Mouse (Mus musculus): ENCODE results near the gene Dnah6. TPM values are rescaled to one million over a fixed set of nuclear protein-coding genes. Genes with fewer than 3 reads are reported as not detected.

Dnah6 gene
- polyA plus RNA-seq (2014; fragmentation: Nextera tagmentation; extraction: Ambion mirVana) = 0.08 TPM in 1 of 2 replicates, not detected in the other

DNA sequence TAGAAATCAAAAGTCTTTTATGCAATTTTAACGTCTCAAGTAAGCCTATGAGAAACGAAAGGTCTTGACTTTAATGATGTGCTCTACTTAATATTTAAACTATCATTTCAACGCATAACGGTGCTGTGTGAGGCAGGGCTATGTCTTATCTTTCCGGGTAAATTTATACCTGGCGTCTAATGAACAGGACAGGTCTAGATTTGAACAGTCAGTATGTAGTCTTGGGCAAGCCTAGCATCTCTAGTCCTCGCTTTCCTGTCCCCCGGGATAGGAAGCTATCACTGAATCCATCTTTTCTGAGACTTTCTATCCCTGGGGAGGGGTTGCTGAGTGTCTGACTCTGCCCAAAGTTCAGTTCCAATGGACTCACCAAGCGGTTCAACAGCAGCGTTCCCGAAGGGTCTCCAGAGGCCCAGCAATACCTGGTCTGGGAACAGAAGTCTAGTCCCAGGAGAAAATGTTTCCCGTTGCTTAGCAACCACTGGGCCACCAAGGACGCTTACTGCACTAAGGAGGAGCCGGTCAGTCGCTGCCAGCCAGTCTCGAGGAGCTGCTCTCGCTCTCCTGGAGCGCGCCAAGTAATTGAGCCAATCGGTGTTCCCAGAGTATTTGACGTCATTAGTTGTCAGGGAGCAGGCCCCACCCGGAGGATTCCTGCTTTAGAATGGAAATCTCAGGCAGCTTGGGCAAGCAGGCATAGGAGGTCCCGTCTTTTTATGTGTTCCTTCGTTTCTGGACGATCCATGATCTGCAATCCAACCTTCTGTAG is at the start of gene Dnah6:
Gene Dnah6 (minus strand): TSS at position 463 of the 769 bp plus-strand sequence.
- Histone ChIP-seq H3K9ac (ENCODE audit: low read length) (0 out of 2 replicates have a peak within 1 kb of the TSS, but pooled peaks have one; percentile 23), H3K4me1 (ENCODE audit: control insufficient read depth, insufficient read depth, low read length) (no peaks in the 10 kb centered on the region), H3K9me3 (ENCODE audit: control insufficient read depth, low read length) (no peaks in the 10 kb centered on the region), H3K27ac (ENCODE audit: low read depth, low read length) (no peak within 1 kb of the TSS), H3K4me2 (ENCODE audit: low read depth) (peak within 1 kb of the TSS; percentile 54), H3K27me3 (ENCODE audit: control insufficient read depth, insufficient read depth, low read length) (no peaks in the 10 kb centered on the region), H3K36me3 (ENCODE audit: control insufficient read depth, insufficient read depth, low read length) (no peaks in the 10 kb centered on the region), H3K4me3 (ENCODE audit: low read depth, low read length) (peak within 1 kb of the TSS; percentile 22; the same call in 1 of the 2 replicates)
- 36% methylated on average over 25 of the region's 25 CpGs for WGBS
- DNase-seq (ENCODE audit: low spot score) (peak; percentile 87), ATAC-seq (ENCODE audit: insufficient read depth, low FRiP score, low TSS enrichment) (peak; percentile 100)

GRCm38 (mm10) chr6:73269374-73269773 is 47.9 kb upstream of the Dnah6 start:
- no peak overlapping the region for H3K4me3 ChIP-seq (ENCODE audit: low read depth, low read length)
- ATAC-seq (ENCODE audit: insufficient read depth, low FRiP score, low TSS enrichment) (no peak), DNase-seq (ENCODE audit: low spot score) (no peak)
- 94% methylated on average over 3 of the region's 3 CpGs for WGBS
- peaks cover 19% of the 10 kb centered on the region for H3K36me3 ChIP-seq (ENCODE audit: control insufficient read depth, insufficient read depth, low read length)
- H3K27me3 ChIP-seq (ENCODE audit: control insufficient read depth, insufficient read depth, low read length) = no peaks in the 10 kb centered on the region
- no peaks in the 10 kb centered on the region for H3K9me3 ChIP-seq (ENCODE audit: control insufficient read depth, low read length)
- no peak overlapping the region for H3K4me2 ChIP-seq (ENCODE audit: low read depth)
- H3K4me1 ChIP-seq (ENCODE audit: control insufficient read depth, insufficient read depth, low read length) = no peaks in the 10 kb centered on the region
- H3K9ac ChIP-seq (ENCODE audit: low read length) = no peak overlapping the region
- H3K27ac ChIP-seq (ENCODE audit: low read depth, low read length) = no peak overlapping the region

- H3K9ac ChIP-seq (ENCODE audit: low read length) = no peak overlapping the region
- H3K9me3 ChIP-seq (ENCODE audit: control insufficient read depth, low read length) = no peaks in the 10 kb centered on the region
- H3K4me3 ChIP-seq (ENCODE audit: low read depth, low read length) = no peak overlapping the region
- DNase-seq (ENCODE audit: low spot score) = no peak
- no peak overlapping the region for H3K27ac ChIP-seq (ENCODE audit: low read depth, low read length)
- H3K36me3 ChIP-seq (ENCODE audit: control insufficient read depth, insufficient read depth, low read length) = peaks cover 16% of the 10 kb centered on the region
- WGBS = 90% methylated on average over 8 of the region's 8 CpGs
- no peaks in the 10 kb centered on the region for H3K27me3 ChIP-seq (ENCODE audit: control insufficient read depth, insufficient read depth, low read length)
- ATAC-seq (ENCODE audit: insufficient read depth, low FRiP score, low TSS enrichment) = no peak
- H3K4me1 ChIP-seq (ENCODE audit: control insufficient read depth, insufficient read depth, low read length) = no peaks in the 10 kb centered on the region
- no peak overlapping the region for H3K4me2 ChIP-seq (ENCODE audit: low read depth)
These were observed 46.4 kb upstream of the Dnah6 start for GRCm38 (mm10) chr6:73267738-73268311.

DNA sequence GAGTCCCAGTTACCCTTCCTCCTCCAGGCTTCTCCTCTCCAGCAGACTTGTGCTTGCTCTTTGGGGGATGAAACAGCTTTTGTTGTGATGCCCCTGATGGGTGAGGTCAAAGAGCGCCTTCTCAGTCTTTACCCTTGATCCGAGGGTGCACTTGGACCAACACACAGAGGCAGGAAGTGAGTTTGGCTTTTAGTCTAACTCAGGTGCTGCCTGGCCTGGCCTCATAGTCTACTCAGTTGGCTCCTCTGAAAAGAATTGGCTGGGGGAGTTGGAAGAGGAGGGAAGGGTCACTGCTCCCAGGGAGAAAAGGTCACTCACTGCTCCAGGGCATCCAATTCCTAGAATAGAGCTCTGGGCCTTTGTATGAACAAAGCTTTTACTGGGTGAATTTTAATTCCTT is 43.4 kb upstream of the Dnah6 start:
- Histone ChIP-seq H3K4me3 (ENCODE audit: low read depth, low read length) (no peak overlapping the region), H3K4me1 (ENCODE audit: control insufficient read depth, insufficient read depth, low read length) (no peaks in the 10 kb centered on the region), H3K9ac (ENCODE audit: low read length) (no peak overlapping the region), H3K4me2 (ENCODE audit: low read depth) (no peak overlapping the region), H3K36me3 (ENCODE audit: control insufficient read depth, insufficient read depth, low read length) (peaks cover 4% of the 10 kb centered on the region), H3K27ac (ENCODE audit: low read depth, low read length) (no peak overlapping the region), H3K27me3 (ENCODE audit: control insufficient read depth, insufficient read depth, low read length) (no peaks in the 10 kb centered on the region), H3K9me3 (ENCODE audit: control insufficient read depth, low read length) (no peaks in the 10 kb centered on the region)
- 76% methylated on average over 2 of the region's 2 CpGs for WGBS
- no peak for ATAC-seq (ENCODE audit: insufficient read depth, low FRiP score, low TSS enrichment)
- no peak for DNase-seq (ENCODE audit: low spot score)

DNA sequence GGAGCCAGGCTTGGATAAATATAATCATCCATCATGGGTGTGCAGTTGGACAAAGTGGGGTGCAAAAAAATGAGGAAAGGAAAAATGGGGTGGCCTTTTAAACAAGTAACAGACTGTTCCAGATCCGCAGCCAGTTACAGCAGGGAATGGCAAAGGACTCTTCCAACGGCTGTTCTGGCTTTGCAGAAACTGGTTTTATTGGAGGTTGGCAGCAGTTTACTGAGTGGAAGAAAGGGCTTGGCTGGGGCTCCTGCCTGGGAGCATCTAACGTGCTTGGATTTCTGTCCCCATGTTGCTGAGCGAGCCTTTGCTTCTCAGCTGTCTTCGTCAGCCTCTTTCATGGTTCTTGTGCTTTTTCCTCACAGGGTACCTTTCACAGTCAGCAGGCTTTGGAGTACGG is 38.7 kb upstream of the Dnah6 start:
- Histone ChIP-seq H3K9ac (ENCODE audit: low read length) (no peak overlapping the region), H3K27ac (ENCODE audit: low read depth, low read length) (no peak overlapping the region), H3K36me3 (ENCODE audit: control insufficient read depth, insufficient read depth, low read length) (no peaks in the 10 kb centered on the region; the same call in 1 of the 2 replicates), H3K9me3 (ENCODE audit: control insufficient read depth, low read length) (no peaks in the 10 kb centered on the region), H3K4me3 (ENCODE audit: low read depth, low read length) (no peak overlapping the region), H3K4me2 (ENCODE audit: low read depth) (no peak overlapping the region), H3K4me1 (ENCODE audit: control insufficient read depth, insufficient read depth, low read length) (no peaks in the 10 kb centered on the region), H3K27me3 (ENCODE audit: control insufficient read depth, insufficient read depth, low read length) (no peaks in the 10 kb centered on the region)
- no peak for DNase-seq (ENCODE audit: low spot score)
- no peak for ATAC-seq (ENCODE audit: insufficient read depth, low FRiP score, low TSS enrichment)
- WGBS = 89% methylated on average over 6 of the region's 6 CpGs

- H3K4me3 ChIP-seq (ENCODE audit: low read depth, low read length) = no peak overlapping the region
- no peaks in the 10 kb centered on the region for H3K9me3 ChIP-seq (ENCODE audit: control insufficient read depth, low read length)
- no peak overlapping the region for H3K4me2 ChIP-seq (ENCODE audit: low read depth)
- ATAC-seq (ENCODE audit: insufficient read depth, low FRiP score, low TSS enrichment) = no peak
- H3K9ac ChIP-seq (ENCODE audit: low read length) = no peak overlapping the region
- no peak for DNase-seq (ENCODE audit: low spot score)
- H3K27ac ChIP-seq (ENCODE audit: low read depth, low read length) = no peak overlapping the region
- no peaks in the 10 kb centered on the region for H3K27me3 ChIP-seq (ENCODE audit: control insufficient read depth, insufficient read depth, low read length)
- no peaks in the 10 kb centered on the region for H3K4me1 ChIP-seq (ENCODE audit: control insufficient read depth, insufficient read depth, low read length)
- 93% methylated on average over 7 of the region's 7 CpGs for WGBS
- H3K36me3 ChIP-seq (ENCODE audit: control insufficient read depth, insufficient read depth, low read length) = no peaks in the 10 kb centered on the region; the same call in 1 of the 2 replicates
These were observed 35.6 kb upstream of the Dnah6 start for GRCm38 (mm10) chr6:73257068-73257467.

- Histone ChIP-seq H3K9ac (ENCODE audit: low read length) (no peak overlapping the region), H3K36me3 (ENCODE audit: control insufficient read depth, insufficient read depth, low read length) (no peaks in the 10 kb centered on the region; the same call in 1 of the 2 replicates), H3K9me3 (ENCODE audit: control insufficient read depth, low read length) (no peaks in the 10 kb centered on the region), H3K4me1 (ENCODE audit: control insufficient read depth, insufficient read depth, low read length) (peaks cover 3% of the 10 kb centered on the region; the same call in 1 of the 2 replicates), H3K27ac (ENCODE audit: low read depth, low read length) (no peak overlapping the region), H3K4me3 (ENCODE audit: low read depth, low read length) (no peak overlapping the region), H3K4me2 (ENCODE audit: low read depth) (no peak overlapping the region), H3K27me3 (ENCODE audit: control insufficient read depth, insufficient read depth, low read length) (no peaks in the 10 kb centered on the region)
- DNase-seq (ENCODE audit: low spot score) (no peak), ATAC-seq (ENCODE audit: insufficient read depth, low FRiP score, low TSS enrichment) (no peak)
- WGBS = 81% methylated on average over 9 of the region's 9 CpGs
These were observed 33.1 kb upstream of the Dnah6 start for GRCm38 (mm10) chr6:73254307-73255228.

DNA sequence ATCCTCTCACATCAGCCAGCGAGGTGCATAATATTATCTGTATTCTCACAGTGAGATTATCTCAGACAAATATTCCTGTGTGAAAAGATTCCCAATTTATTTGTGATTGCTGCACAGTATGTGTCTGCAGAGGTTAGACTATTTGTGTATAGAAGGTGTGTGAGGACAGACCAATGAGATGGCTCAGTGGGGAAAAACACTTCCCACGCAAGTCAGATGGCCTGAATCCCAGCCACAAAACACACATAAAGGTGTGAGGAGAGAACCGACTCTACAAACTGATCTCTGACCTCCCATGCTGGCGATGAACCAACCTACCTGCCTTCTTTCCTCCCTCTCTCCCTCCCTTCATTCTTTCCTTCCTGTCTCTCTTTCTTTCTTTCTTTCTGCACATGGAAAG is 32.1 kb upstream of the Dnah6 start:
- no peaks in the 10 kb centered on the region for H3K36me3 ChIP-seq (ENCODE audit: control insufficient read depth, insufficient read depth, low read length)

More for the DNA sequence above, 32.1 kb upstream of the Dnah6 start:
- 84% methylated on average over 4 of the region's 4 CpGs for WGBS
- H3K27ac ChIP-seq (ENCODE audit: low read depth, low read length) = no peak overlapping the region
- H3K4me2 ChIP-seq (ENCODE audit: low read depth) = no peak overlapping the region
- H3K27me3 ChIP-seq (ENCODE audit: control insufficient read depth, insufficient read depth, low read length) = no peaks in the 10 kb centered on the region
- DNase-seq (ENCODE audit: low spot score) (no peak), ATAC-seq (ENCODE audit: insufficient read depth, low FRiP score, low TSS enrichment) (no peak)
- peaks cover 6% of the 10 kb centered on the region; the same call in 1 of the 2 replicates for H3K4me1 ChIP-seq (ENCODE audit: control insufficient read depth, insufficient read depth, low read length)
- H3K9ac ChIP-seq (ENCODE audit: low read length) = no peak overlapping the region
- no peak overlapping the region for H3K4me3 ChIP-seq (ENCODE audit: low read depth, low read length)
- H3K9me3 ChIP-seq (ENCODE audit: control insufficient read depth, low read length) = no peaks in the 10 kb centered on the region

Data from neural tube, embryonic 11.5 days (tissue).